Mouse (Mus musculus) right cerebral cortex, postnatal 10 days (tissue): Measurements from ENCODE around the gene Cep63.

Source experiments
- DNase-seq, 2 experiments: peaks; one replicate each; pipeline ENCODE4 v3.0.0; 2021; ENCODE audit warnings: low spot score in 2 of 2

Cep63 gene

GRCm38 (mm10) chr9:102631589-102632147, 5.3 kb upstream of the Cep63 start:
- DNase-seq: no peak

GRCm38 (mm10) chr9:102629052-102629451, 2.7 kb upstream of the Cep63 start:
- no peak for DNase-seq

GRCm38 (mm10) chr9:102627442-102627841, 1.1 kb upstream of the Cep63 start:
- DNase-seq: peak; percentile 46 to 49

- DNase-seq: no peak
Observed at GRCm38 (mm10) chr9:102626839-102627225, 498 bp upstream of the Cep63 start.

GRCm38 (mm10) chr9:102625401-102625982, 842 bp downstream of the Cep63 start:
- peak; percentile 59 to 71 for DNase-seq

GRCm38 (mm10) chr9:102623581-102623980, 2.8 kb downstream of the Cep63 start:
- no peak for DNase-seq

GRCm38 (mm10) chr9:102622876-102623275, 3.5 kb downstream of the Cep63 start:
- DNase-seq: no peak

- peak; percentile 64 to 67 for DNase-seq
Observed at GRCm38 (mm10) chr9:102622192-102622857, 4.0 kb downstream of the Cep63 start.

- DNase-seq: no peak
Observed at GRCm38 (mm10) chr9:102621385-102621784, 4.9 kb downstream of the Cep63 start.

GRCm38 (mm10) chr9:102616267-102616666, 10.1 kb downstream of the Cep63 start:
- DNase-seq: no peak

- no peak for DNase-seq
Observed at GRCm38 (mm10) chr9:102615071-102615470, 11.3 kb downstream of the Cep63 start.

- DNase-seq: no peak
Observed at GRCm38 (mm10) chr9:102609221-102609620, 17.1 kb downstream of the Cep63 start.

GRCm38 (mm10) chr9:102607471-102607870, 18.9 kb downstream of the Cep63 start:
- no peak for DNase-seq

- DNase-seq: no peak
Observed at GRCm38 (mm10) chr9:102605162-102605561, 21.2 kb downstream of the Cep63 start.

GRCm38 (mm10) chr9:102601666-102602065, 24.7 kb downstream of the Cep63 start:
- DNase-seq: no peak

GRCm38 (mm10) chr9:102601187-102601586, 25.1 kb downstream of the Cep63 start:
- DNase-seq: no peak

- no peak for DNase-seq
Observed at GRCm38 (mm10) chr9:102595662-102596436, 30.5 kb downstream of the Cep63 start.

- peak in 1 of 2 experiments; percentile 36 for DNase-seq
Observed at GRCm38 (mm10) chr9:102594667-102595393, 31.5 kb downstream of the Cep63 start.

- DNase-seq: no peak
Observed at GRCm38 (mm10) chr9:102587347-102587746, 39.0 kb downstream of the Cep63 start.

GRCm38 (mm10) chr9:102581921-102582469, 44.3 kb downstream of the Cep63 start:
- no peak for DNase-seq

GRCm38 (mm10) chr9:102577480-102577879, 48.9 kb downstream of the Cep63 start:
- no peak for DNase-seq
